Mouse (Mus musculus): ENCODE measurements around the gene Nfam1.

The Nfam1 gene

DNA sequence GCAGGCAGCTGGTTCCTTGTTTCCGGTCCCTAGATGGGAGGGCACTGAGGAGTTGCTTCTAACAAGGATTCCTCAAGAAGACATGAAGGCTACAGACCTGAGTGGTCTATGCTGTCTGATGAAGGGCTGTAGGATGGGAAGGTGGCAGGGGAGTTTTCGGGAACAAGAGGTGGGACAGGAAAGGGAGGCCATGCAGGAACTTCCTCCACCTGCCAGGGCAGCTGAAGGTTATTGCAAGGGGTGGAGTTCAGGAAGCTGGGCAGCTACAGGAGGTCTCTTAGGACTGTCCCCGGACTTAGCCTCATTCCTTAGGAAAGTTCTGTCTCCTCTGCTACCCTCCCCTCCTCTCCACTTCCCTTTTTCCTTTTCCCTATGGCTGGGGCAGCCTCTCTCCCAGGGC, 5.7 kb upstream of the Nfam1 start:
- DNase-seq (ENCODE audit: low spot score in 2 of 2), result no peak

DNA sequence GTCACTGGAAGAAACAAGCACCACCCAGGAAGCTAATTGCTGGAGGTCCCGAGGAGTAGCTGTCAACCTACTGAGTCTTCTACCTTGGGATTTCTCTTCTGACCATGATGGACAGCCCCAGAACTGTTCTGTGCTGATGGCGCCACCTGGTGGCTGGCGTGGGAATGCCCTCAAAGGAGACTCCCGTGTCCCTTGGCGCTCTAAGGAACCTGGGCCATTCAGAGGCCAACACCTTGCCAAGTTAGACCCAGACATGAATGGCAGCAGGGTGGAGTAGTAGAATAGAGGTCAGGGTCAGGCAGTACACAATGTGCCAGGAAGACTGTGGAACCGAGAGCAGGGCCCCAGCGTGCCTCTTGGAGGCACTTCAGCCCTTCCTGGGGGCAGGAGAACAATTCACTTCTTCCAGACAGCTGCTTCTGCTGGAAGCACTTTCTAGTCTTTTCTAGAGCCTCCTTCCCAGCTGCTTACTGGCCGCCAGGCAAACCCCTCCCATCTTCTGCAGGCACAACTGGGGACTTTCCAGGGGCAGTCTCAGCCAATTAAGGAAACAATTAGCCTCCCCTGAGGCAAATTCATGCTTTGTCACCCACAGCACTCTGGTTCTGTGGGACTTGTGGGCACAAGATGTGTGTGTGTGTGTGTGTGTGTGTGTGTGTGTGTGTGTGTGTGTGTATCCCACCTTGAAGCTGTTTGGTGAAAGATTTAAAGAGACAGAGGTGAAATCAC, 4.8 kb upstream of the Nfam1 start:
- DNase-seq (ENCODE audit: low spot score in 2 of 2), result peak; percentile 80 to 91

DNA sequence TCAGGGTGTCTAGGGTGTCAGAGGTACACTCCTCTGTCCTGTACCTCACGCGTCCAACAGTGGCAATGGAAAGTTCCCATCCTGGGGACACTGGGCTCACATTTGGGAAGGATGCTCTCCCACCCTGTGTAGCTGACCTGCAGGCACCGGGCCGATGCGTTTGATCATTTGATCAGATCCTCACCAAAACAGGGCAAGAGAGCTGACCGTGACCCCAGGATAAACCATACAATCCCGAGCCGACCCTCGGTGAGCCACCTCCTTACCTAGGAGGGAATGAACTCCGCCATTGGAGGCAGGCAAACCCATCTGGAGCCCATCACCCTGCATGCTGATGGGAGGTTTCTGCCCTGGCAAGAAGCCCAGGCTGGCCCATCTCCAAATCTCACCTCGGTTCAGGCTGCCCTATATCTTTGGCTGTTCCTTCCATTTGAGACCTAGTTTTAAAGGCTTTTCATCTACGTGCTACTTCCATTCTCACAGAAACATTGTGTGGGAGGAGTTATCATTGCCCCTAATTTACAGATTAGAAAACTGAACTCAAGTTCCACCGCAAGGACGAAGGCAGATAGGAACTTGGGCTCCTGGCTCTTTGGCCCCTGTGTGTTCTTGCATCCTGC, 3.9 kb upstream of the Nfam1 start:
- peak; percentile 76 to 78 for DNase-seq (ENCODE audit: low spot score in 2 of 2)

GRCm38 (mm10) chr15:83036089-83036488, 3.0 kb upstream of the Nfam1 start:
- peak; percentile 58 to 67 for DNase-seq (ENCODE audit: low spot score in 2 of 2)

- peak; percentile 73 to 83 for DNase-seq (ENCODE audit: low spot score in 2 of 2)
Measured at GRCm38 (mm10) chr15:83034275-83034977, 1.3 kb upstream of the Nfam1 start.

DNA sequence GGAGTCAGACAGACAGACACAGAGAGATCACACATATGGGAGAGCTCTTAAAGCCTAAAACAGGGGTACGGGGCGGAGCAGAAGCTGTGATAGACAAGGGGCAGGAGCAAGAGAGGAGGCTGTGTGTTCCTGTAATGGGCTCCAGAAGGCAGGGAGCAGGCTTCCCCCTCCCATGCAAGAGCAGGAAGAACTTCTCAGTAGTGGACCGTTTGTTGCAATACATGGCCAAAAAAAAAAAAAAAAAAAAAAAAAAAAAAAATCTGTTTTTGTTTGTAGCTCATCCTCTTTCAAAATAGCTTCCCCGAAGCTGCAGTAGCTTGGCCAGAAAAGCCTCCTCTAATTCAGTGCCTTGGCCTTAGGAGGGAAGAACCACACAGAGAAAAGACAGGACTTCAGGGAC, 2.2 kb downstream of the Nfam1 start:
- no peak for DNase-seq (ENCODE audit: low spot score in 2 of 2)

GRCm38 (mm10) chr15:83029725-83030718, 3.1 kb downstream of the Nfam1 start:
- no peak for DNase-seq (ENCODE audit: low spot score in 2 of 2)

GRCm38 (mm10) chr15:83026129-83026528, 7.0 kb downstream of the Nfam1 start:
- DNase-seq (ENCODE audit: low spot score in 2 of 2), result peak in 1 of 2 experiments; percentile 77

DNA sequence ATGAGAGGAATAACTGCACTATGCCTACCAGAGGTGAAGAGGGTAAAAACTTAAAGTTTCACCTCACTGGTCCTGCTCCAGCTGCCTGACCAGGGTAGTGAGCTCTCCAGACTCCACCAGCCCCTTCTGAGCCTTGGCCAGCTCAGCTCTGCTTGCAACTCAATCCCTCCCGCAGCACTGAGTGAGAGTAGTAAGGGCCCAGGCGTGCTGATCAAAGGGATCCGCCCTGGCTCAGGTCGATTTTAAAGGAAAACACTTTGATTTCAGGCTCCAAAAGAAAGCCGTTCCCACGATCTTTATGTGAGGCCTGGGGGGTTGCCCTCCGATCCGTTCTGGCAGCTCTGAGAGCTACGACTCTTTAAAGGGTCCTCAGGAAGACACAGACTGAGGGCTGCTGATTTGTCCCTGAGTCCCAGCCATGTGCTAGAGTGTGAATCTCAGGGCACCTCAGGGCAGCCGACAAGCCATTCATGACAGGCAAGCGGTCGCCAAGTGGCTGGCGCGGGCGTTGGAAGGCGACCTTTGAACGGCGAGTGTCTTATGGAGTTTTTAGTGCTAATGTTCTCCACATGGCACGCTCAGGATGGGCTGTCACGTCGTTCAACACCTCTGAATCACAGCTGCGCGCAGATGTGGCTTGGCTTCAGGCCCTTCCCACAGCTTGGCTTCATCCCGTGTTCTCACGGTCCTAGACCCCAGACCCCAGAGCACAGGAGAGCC, 7.9 kb downstream of the Nfam1 start:
- no peak for DNase-seq (ENCODE audit: low spot score in 2 of 2)

- no peak for DNase-seq (ENCODE audit: low spot score in 2 of 2)
Measured at GRCm38 (mm10) chr15:83022947-83023346, 10.2 kb downstream of the Nfam1 start.

- peak; percentile 93 to 94 for DNase-seq (ENCODE audit: low spot score in 2 of 2)
Measured at GRCm38 (mm10) chr15:83010990-83011664, 22.0 kb downstream of the Nfam1 start.

GRCm38 (mm10) chr15:83010423-83010822, 22.7 kb downstream of the Nfam1 start:
- DNase-seq (ENCODE audit: low spot score in 2 of 2), result no peak

GRCm38 (mm10) chr15:83009532-83009931, 23.6 kb downstream of the Nfam1 start:
- no peak for DNase-seq (ENCODE audit: low spot score in 2 of 2)

DNA sequence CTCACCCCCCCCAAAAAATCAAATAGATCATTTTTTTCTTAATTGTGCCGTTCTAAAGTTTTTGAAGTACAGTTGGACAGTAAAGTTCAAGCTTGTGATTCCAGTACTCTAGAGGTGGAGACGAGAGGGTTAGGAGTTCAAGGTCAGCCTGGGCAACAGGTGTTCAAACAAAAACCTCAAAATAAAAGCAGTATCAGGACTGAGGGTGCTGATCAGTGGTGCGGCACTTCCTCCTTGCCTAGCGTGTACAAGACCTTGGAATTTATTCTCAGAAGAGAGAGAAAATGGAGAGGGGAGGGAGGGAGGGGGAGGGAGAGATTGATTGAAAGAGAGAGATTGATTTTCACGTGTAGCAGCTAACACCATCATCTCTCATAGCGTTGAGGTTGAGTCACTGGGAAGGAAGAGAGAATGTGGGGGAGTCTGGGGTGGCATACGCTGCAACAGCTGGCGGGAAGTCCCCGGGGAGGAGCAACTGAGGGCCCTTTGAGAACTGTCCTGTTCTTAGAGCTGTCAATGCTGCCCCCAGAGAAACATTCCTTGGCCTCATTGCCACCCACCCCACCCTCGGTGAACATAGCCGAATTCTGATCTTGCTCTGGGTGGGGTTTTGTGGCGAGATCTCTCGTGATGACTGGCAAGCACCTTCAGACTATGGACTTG, 24.2 kb downstream of the Nfam1 start:
- DNase-seq (ENCODE audit: low spot score in 2 of 2), result no peak

GRCm38 (mm10) chr15:83007346-83007920, 25.7 kb downstream of the Nfam1 start:
- DNase-seq (ENCODE audit: low spot score in 2 of 2), result no peak

DNA sequence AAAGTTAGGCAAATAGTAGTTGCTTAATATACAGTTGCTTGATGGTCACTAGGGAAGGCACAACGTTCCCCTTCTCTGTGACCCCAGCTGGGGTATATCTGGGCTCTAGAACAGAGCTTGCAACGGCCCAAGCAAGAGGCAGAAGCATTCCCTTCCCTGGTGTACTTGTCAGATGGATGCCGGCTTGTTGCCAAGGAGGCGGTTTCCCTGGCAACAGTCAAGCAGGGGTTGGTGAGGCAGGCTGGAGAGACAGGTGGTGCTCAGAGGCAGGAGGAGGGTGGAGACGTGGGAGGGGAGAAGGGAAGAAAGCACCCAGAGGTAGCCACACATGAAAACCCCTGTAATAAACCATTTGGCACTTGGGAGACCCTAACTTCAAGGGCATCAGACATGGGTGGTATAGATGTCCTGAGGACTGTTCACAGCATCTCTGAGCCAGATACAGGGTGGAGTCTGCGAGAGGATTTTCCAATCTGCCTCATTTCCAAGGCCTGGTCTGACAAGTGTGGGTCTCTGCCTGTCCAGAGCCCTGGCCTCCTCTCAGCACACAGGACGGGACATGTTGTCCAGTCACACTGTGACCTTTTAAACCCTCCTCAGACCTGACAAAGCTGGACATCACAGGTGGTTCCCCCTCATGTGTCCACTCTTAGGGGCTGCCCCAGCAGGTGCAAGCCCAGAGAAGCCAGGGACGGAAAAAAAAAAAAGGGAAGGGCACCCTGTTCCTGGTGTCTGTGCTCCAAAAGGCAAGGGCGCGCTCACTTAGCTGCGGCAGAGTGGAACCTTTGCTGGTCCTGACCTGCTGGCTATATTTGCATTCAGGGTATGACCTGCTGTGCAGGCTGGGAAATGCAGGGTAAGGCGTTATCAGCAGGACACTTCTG, 30.2 kb downstream of the Nfam1 start:
- peak; percentile 97 for DNase-seq (ENCODE audit: low spot score in 2 of 2)

DNA sequence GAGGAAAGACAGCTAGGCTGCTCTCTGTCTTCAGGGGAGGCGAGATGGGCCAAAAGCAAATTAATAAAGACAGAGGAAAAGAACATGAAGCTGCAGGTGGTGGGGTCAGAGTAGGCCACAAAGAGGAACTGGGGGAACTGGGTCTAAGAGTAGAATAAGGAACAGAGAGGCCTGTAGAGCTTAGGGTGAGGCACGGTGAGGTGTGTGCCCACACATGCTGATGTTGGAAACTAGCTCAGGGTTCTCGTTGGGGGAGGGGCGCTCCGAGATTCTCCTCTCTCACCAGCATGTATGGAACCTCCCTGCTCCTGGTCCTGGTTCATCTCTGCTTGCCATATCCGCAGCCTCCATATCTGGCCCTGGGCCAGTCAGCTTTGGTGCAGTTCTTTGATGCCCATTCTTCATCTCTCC, 34.3 kb downstream of the Nfam1 start:
- DNase-seq (ENCODE audit: low spot score in 2 of 2), result peak in 1 of 2 experiments; percentile 50

DNA sequence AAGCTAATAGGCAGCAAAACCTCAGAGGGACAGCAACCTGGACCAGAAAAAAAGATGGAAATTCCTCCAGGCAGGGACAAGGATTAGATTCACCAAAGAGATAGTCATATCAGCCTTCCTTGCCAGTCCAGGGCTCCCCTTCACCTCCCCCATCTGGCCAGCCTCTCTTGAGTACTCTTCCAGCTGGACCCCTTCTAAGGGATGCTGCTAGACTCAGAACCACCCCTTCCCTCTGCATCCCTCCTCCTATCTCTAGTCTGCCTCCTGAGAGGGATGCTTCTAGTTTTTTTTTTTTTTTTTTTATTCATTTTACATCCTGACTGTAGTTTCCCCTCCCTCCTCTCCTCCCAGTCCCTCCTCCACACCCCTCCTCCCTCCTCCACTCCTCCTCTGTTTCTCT, 36.7 kb downstream of the Nfam1 start:
- DNase-seq (ENCODE audit: low spot score in 2 of 2), result no peak

All from right cerebral cortex, postnatal 10 days (tissue).